Mouse (Mus musculus): ENCODE measurements around the gene Umad1. TPM values are rescaled to one million over a fixed set of nuclear protein-coding genes. Genes with fewer than 3 reads are reported as not detected.

Gene Umad1
- polyA plus RNA-seq, 1 experiment from 2014 or later, result 62.2 TPM

DNA sequence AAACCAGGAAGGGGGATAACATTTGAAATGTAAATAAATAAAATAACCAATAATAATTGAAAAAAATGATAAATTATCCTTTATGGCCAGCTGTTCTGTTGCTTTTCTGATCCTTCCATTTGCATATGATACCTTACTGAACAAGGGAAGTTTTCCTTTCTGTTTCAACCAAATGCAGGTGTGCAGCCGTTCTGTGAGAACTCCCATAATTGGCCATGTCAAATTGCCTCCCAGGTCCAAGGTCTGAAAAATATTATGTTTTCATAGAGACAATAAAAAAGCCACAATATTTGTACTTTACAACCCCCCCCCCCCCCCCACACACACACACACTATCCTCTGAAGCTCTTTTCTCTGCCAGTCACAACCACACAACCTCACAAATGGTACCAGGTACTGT, 206.3 kb downstream of the Umad1 start:
- WGBS, result 69% methylated on average over 1 of the region's 1 CpGs

DNA sequence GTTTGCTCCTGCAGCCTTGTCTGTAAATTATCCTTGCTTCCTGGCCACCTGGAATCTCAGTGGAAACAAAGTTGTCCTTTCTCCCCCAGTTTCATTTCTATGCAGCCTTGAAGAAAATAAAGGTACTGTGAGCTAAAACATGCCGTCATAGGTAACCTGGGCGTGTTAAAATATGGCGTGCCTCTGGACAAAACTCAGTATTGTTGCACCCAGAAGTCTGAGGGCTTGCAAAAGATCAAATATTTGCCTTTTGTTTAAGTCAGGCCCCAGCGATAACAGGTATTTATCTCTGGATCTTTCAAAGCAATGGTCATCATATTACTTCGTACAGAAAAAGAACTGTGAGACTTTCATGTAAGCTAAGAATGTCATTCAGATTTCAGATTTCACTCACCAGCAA, 206.9 kb downstream of the Umad1 start:
- no peak overlapping the region for H3K4me2 ChIP-seq
- no peak overlapping the region for H3K9ac ChIP-seq (replicated peaks)

More for the DNA sequence above, 206.3 kb downstream of the Umad1 start:
- H3K36me3 ChIP-seq, result no peaks in the 10 kb centered on the region
- H3K4me1 ChIP-seq, result 0 out of 2 replicates have a peak, but pooled peaks cover 3% of the 10 kb centered on the region
- H3K27me3 ChIP-seq (replicated peaks), result no peaks in the 10 kb centered on the region
- H3K9ac ChIP-seq (replicated peaks), result no peak overlapping the region
- H3K4me2 ChIP-seq, result no peak overlapping the region
- no peaks in the 10 kb centered on the region for H3K9me3 ChIP-seq (replicated peaks)
- H3K4me3 ChIP-seq (replicated peaks), result no peak overlapping the region
- no peak overlapping the region for H3K27ac ChIP-seq (replicated peaks)
- no peak for ATAC-seq (ENCODE audit: low FRiP score)

DNA sequence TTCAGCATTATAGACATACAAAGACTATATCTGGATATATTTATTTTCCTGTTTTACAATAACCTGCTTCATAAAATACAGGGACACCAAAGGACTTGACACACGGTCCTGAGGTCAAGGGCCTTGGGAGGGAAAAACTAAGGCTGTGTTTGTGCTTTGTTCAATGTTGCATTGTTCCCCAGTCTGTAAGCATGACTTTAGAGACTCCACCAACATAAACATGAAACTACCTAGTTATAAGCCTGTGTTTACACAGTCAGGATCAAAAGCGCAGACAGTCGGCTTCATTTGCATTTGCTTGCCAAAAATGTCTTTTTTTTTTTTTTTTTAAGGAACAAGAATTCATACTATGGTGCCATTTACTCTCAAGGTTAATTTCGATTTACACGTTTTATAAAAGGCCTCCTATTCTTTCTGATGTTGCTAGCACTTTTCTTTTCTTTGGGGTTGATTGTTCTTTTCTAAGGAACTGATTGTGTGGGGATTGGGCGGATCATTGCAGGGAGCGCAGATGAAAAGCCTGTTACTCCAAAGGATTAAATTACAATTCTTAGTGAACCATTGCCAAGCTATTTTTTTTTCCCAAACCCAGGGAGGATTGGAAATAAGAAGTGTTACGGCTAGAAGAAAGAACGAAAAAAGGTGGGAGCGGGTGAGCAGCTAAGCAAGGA, 208.7 kb downstream of the Umad1 start:
- H3K4me2 ChIP-seq, result no peak overlapping the region
- ATAC-seq (ENCODE audit: low FRiP score), result no peak
- no peaks in the 10 kb centered on the region for H3K27me3 ChIP-seq (replicated peaks)
- H3K9me3 ChIP-seq (replicated peaks), result no peaks in the 10 kb centered on the region
- no peaks in the 10 kb centered on the region for H3K36me3 ChIP-seq
- no peak overlapping the region for H3K27ac ChIP-seq (replicated peaks)
- no peak overlapping the region for H3K9ac ChIP-seq (replicated peaks)
- 0 out of 2 replicates have a peak, but pooled peaks cover 3% of the 10 kb centered on the region for H3K4me1 ChIP-seq
- no peak overlapping the region for H3K4me3 ChIP-seq (replicated peaks)
- 36% methylated on average over 10 of the region's 10 CpGs for WGBS

More for the DNA sequence above, 206.9 kb downstream of the Umad1 start:
- no peak overlapping the region for H3K27ac ChIP-seq (replicated peaks)
- H3K4me1 ChIP-seq, result 0 out of 2 replicates have a peak, but pooled peaks cover 3% of the 10 kb centered on the region
- no peak overlapping the region for H3K4me3 ChIP-seq (replicated peaks)
- H3K27me3 ChIP-seq (replicated peaks), result no peaks in the 10 kb centered on the region
- ATAC-seq (ENCODE audit: low FRiP score), result no peak
- no peaks in the 10 kb centered on the region for H3K36me3 ChIP-seq
- H3K9me3 ChIP-seq (replicated peaks), result no peaks in the 10 kb centered on the region
- WGBS, result 90% methylated on average over 5 of the region's 5 CpGs

DNA sequence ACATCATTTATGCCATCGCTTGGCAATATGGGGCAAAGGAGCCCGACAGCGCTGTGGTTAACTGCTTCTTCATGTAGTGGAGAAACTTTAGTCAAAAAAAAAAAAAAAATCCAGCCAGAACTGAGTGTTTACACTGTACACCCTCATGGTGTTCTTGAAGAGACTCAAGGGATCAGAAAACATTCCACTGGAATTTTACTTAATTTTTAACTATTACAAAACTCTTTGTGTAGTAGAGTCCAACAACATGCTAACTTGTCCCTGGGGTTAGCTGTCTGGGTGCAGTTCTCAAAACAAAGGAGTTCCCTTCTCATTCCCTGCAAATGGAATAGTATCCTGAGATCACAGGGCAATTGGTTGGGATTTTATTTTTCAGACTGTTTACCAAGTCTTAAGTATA, 210.8 kb downstream of the Umad1 start:
- no peak overlapping the region for H3K4me2 ChIP-seq
- 96% methylated on average over 3 of the region's 3 CpGs for whole genome bisulfite sequencing
- 0 out of 2 replicates have a peak, but pooled peaks cover 3% of the 10 kb centered on the region for H3K4me1 ChIP-seq
- no peak overlapping the region for H3K9ac ChIP-seq (replicated peaks)
- H3K36me3 ChIP-seq, result no peaks in the 10 kb centered on the region
- H3K27me3 ChIP-seq (replicated peaks), result no peaks in the 10 kb centered on the region
- no peaks in the 10 kb centered on the region for H3K9me3 ChIP-seq (replicated peaks)
- no peak overlapping the region for H3K27ac ChIP-seq (replicated peaks)
- no peak for ATAC-seq (ENCODE audit: low FRiP score)
- no peak overlapping the region for H3K4me3 ChIP-seq (replicated peaks)

DNA sequence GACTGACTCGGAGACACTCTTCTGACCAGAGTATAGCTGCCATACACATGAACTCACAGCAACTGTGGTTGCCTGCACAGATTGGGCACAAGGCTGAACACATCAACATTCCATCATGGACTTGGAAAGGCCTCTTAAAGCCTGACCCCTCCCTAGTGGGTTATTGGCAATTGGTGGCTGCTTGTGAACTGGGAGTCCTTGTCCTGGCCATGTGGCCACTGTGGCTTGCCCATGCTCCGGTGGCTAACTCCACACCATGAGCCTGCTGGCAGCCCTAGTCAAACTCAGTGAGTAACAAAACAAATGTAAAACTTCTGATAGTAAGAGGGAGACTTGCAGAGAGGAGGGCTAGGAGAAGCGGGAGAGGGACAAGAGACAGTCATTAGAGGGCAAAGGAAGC, 213.0 kb downstream of the Umad1 start:
- Histone ChIP-seq H3K36me3 (no peaks in the 10 kb centered on the region), H3K27ac (replicated peaks) (no peak overlapping the region), H3K4me2 (no peak overlapping the region), H3K4me1 (0 out of 2 replicates have a peak, but pooled peaks cover 3% of the 10 kb centered on the region), H3K4me3 (replicated peaks) (no peak overlapping the region), H3K9ac (replicated peaks) (no peak overlapping the region), H3K27me3 (replicated peaks) (no peaks in the 10 kb centered on the region), H3K9me3 (replicated peaks) (no peaks in the 10 kb centered on the region)
- ATAC-seq (ENCODE audit: low FRiP score), result no peak
- 99% methylated on average over 3 of the region's 3 CpGs for WGBS

DNA sequence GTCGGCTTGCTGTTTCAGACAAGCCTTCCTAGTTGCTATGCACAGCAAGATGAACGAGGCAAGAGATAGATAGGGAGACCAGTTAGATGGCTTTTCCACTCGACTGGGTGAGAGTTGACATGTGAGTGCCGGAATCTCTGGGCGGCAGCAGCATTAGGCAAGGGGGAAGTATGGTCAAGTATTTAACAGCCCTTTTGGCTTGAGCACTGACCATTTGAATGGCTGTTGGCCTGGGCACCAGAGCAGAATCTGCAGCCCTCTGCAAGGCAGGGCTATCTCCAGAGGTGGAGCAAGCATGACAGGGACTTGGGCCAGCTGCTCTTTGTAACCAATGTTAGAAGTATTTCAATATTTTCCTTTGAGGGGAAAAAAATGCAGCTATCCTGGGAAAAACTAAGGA, 213.8 kb downstream of the Umad1 start:
- 85% methylated on average over 5 of the region's 5 CpGs for WGBS
- no peaks in the 10 kb centered on the region for H3K36me3 ChIP-seq
- H3K27ac ChIP-seq (replicated peaks), result no peak overlapping the region
- no peaks in the 10 kb centered on the region for H3K9me3 ChIP-seq (replicated peaks)
- no peak overlapping the region for H3K9ac ChIP-seq (replicated peaks)
- 0 out of 2 replicates have a peak, but pooled peaks cover 3% of the 10 kb centered on the region for H3K4me1 ChIP-seq
- H3K4me3 ChIP-seq (replicated peaks), result no peak overlapping the region
- H3K27me3 ChIP-seq (replicated peaks), result no peaks in the 10 kb centered on the region
- no peak overlapping the region for H3K4me2 ChIP-seq
- no peak for ATAC-seq (ENCODE audit: low FRiP score)

DNA sequence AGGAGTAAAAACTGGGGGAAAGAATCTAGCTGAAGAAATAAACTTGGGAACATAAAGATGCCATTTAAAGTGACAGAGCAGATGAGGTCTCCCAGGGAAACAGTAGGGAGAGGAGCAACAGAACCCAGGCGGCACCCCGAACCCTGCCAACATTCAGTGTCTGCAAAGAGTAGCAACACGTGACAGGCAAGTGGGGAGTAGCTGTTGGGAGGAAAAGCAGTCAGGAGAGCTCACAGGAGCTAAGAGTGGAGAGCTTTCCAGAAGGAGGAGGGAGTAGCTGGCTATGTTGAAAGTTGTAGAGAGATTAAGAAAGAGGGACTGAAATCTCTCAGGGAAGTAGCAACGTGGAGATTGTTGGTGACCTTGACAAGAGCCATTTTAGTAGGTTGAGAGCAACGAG, 214.4 kb downstream of the Umad1 start:
- ATAC-seq (ENCODE audit: low FRiP score), result no peak

DNA sequence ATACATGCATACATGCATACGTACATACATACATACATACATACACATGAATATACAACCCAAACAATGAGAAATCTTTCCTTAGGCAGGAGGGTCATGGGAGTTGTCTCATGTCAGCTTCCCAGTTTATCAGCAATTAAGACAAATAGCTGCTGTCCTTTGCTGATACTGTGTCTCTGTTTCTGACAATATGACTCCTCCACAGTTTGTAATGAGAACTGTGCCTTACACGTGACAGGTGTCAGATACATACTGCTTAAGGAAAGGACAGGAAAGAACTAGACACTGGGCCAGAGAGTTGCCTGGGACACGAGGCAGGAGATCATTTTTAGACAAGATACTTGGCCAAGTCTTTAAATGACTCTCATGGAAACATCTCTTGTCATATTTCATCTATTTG, 215.2 kb downstream of the Umad1 start:
- Histone ChIP-seq H3K9me3 (replicated peaks) (no peaks in the 10 kb centered on the region), H3K27ac (replicated peaks) (no peak overlapping the region), H3K9ac (replicated peaks) (no peak overlapping the region), H3K4me2 (no peak overlapping the region), H3K36me3 (no peaks in the 10 kb centered on the region), H3K4me1 (no peaks in the 10 kb centered on the region), H3K27me3 (replicated peaks) (no peaks in the 10 kb centered on the region), H3K4me3 (replicated peaks) (no peak overlapping the region)
- ATAC-seq (ENCODE audit: low FRiP score), result no peak
- 86% methylated on average over 3 of the region's 3 CpGs for WGBS

More for the DNA sequence above, 214.4 kb downstream of the Umad1 start:
- Histone ChIP-seq H3K9me3 (replicated peaks) (no peaks in the 10 kb centered on the region), H3K27me3 (replicated peaks) (no peaks in the 10 kb centered on the region), H3K36me3 (no peaks in the 10 kb centered on the region), H3K9ac (replicated peaks) (no peak overlapping the region), H3K4me3 (replicated peaks) (no peak overlapping the region), H3K4me2 (no peak overlapping the region), H3K4me1 (no peaks in the 10 kb centered on the region), H3K27ac (replicated peaks) (no peak overlapping the region)
- whole genome bisulfite sequencing, result 61% methylated on average over 5 of the region's 5 CpGs

DNA sequence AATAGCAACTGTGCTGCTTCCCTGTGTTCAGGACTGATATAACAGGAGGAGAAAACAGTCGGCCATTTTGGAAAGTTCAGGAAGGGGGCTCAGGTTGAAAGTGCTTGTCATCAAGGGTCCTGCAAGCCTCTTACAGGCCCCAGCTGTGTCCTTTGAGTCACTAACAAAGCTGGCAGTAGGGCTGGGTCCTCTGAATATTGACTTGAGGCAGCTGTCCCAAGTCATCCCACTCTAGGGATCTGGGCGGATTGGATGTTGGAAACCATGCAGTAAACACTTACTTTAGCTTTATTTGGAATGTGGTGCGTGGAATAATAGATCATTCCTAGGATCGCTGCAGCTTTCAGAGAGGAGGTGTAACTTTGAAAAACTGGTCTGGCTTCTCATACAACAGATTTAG, 215.7 kb downstream of the Umad1 start:
- Histone ChIP-seq H3K27me3 (replicated peaks) (no peaks in the 10 kb centered on the region), H3K4me2 (no peak overlapping the region), H3K9me3 (replicated peaks) (no peaks in the 10 kb centered on the region), H3K4me1 (no peaks in the 10 kb centered on the region), H3K36me3 (no peaks in the 10 kb centered on the region), H3K4me3 (replicated peaks) (no peak overlapping the region), H3K9ac (replicated peaks) (no peak overlapping the region), H3K27ac (replicated peaks) (no peak overlapping the region)
- WGBS, result 89% methylated on average over 4 of the region's 4 CpGs
- no peak for ATAC-seq (ENCODE audit: low FRiP score)

DNA sequence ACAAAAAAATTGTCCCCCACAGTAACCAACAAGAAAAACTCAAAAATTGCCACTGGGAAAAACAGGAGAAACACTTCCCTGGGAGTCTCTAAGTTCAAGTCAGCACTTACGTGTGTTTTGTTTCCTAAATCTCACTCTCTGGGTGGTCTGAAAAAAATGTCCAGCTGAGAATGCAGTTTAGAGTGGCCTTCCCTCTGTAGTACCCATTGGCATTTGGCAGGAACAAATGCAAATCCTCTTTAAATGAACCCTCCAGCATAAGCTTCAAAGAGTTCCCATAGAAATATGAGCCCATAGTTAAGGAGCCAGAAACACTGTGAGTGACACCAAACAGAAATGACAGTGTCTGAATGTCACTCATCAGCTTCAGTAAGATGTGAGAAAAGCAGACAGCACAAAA, 220.1 kb downstream of the Umad1 start:
- no peaks in the 10 kb centered on the region for H3K9me3 ChIP-seq (replicated peaks)
- H3K4me1 ChIP-seq, result no peaks in the 10 kb centered on the region
- 47% methylated on average over 1 of the region's 1 CpGs for WGBS
- H3K9ac ChIP-seq (replicated peaks), result no peak overlapping the region
- no peak overlapping the region for H3K4me3 ChIP-seq (replicated peaks)
- ATAC-seq (ENCODE audit: low FRiP score), result no peak
- no peaks in the 10 kb centered on the region for H3K36me3 ChIP-seq
- no peak overlapping the region for H3K27ac ChIP-seq (replicated peaks)
- no peak overlapping the region for H3K4me2 ChIP-seq
- H3K27me3 ChIP-seq (replicated peaks), result no peaks in the 10 kb centered on the region

DNA sequence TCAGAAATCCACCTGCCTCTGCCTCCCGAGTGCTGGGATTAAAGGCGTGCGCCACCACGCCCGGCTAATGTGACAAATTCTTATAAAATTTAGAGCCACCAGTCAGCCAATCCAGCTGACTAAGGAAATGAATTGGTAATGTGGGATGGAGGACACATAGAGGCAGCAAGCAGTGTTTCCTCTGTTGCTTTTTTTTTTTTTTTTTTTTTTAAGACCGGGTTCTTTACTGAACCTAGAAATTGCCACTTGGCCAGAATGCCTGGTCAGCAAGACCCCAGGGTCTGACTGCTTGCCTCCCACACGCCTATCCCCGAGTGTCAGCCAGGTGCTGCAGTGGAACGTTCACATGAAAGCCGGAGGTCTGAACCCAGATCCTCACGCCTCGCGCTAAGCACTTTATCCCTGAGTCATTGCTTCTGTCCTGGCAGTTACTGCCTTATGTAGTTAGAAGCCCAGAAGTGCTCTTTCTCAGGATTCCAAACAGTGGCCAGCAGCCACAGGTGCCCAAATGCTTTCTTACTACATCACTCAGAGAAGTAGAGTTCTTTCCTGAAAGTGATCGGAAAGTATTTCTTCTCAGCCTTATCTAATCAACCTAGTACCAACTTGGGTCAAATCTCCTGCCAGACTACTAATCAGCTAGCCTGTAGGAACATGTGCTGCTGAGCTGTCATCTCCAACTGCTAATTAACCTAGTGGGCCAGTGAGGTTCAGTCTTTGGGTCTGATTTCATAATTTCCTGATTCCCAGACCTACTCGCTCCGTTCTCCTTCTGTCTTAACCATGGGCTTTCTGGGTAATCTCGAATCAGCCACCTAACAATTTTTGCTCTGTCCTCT, 225.6 kb downstream of the Umad1 start:
- no peaks in the 10 kb centered on the region for H3K27me3 ChIP-seq (replicated peaks)
- WGBS, result 95% methylated on average over 17 of the region's 17 CpGs
- H3K9me3 ChIP-seq (replicated peaks), result no peaks in the 10 kb centered on the region
- H3K4me1 ChIP-seq, result peaks cover 13% of the 10 kb centered on the region
- no peak for ATAC-seq (ENCODE audit: low FRiP score)
- H3K4me2 ChIP-seq, result no peak overlapping the region
- no peak overlapping the region for H3K27ac ChIP-seq (replicated peaks)
- H3K36me3 ChIP-seq, result no peaks in the 10 kb centered on the region
- H3K4me3 ChIP-seq (replicated peaks), result no peak overlapping the region
- H3K9ac ChIP-seq (replicated peaks), result no peak overlapping the region

Data from neural tube, embryonic 15.5 days (tissue).